Mouse (Mus musculus) embryonic facial prominence, embryonic 13.5 days (tissue): ENCODE results near the gene Ect2. TPM values are rescaled to one million over a fixed set of nuclear protein-coding genes. Genes with fewer than 3 reads are reported as not detected.
A peak's percentile ranks its signal among the peaks of the same experiment; 100 is the strongest.

Experiments
- ATAC-seq: fragments of 200-750 bp; cut with Nextera tagmentation; 2 replicates; pipeline ENCODE4 v1.8.0; 2017; ENCODE audit warnings: low read depth; ENCODE audit not compliant: insufficient number of reproducible peaks, insufficient read depth, low FRiP score, low TSS enrichment
- H3K27ac ChIP-seq: fragments of 300-500 bp; sonication (generic); 2 replicates; pipeline ENCODE4 v1.5.1; 2015; ENCODE audit warnings: moderate library complexity, mild to moderate bottlenecking, inconsistent platforms
- H3K27me3 ChIP-seq: fragments of 300-500 bp; sonication (generic); 2 replicates; pipeline ENCODE4 v1.6.1; 2015; ENCODE audit warnings: mild to moderate bottlenecking, inconsistent platforms
- H3K36me3 ChIP-seq: fragments of 300-500 bp; sonication (generic); 2 replicates; pipeline ENCODE4 v1.6.1; 2015; ENCODE audit warnings: mild to moderate bottlenecking, inconsistent platforms
- H3K4me1 ChIP-seq: fragments of 300-500 bp; sonication (generic); 2 replicates; pipeline ENCODE4 v1.6.1; 2015; ENCODE audit warnings: inconsistent platforms
- H3K4me2 ChIP-seq: fragments of 300-500 bp; sonication (generic); 2 replicates; pipeline ENCODE4 v1.6.1; 2015; ENCODE audit warnings: moderate library complexity, mild to moderate bottlenecking, inconsistent platforms
- H3K4me3 ChIP-seq: fragments of 300-500 bp; sonication (generic); 2 replicates; pipeline ENCODE4 v1.5.1; 2015; ENCODE audit warnings: mild to moderate bottlenecking, inconsistent platforms
- H3K9ac ChIP-seq: fragments of 300-500 bp; sonication (generic); 2 replicates; pipeline ENCODE4 v1.6.1; 2015; ENCODE audit warnings: mild to moderate bottlenecking, inconsistent platforms
- H3K9me3 ChIP-seq: fragments of 300-500 bp; sonication (generic); 2 replicates; pipeline ENCODE4 v1.6.1; 2016; ENCODE audit warnings: inconsistent platforms
- WGBS: fragments of 180-500 bp; shearing (Covaris S2); methylation state at CpG from one replicate; pipeline ENCODE4 v1.1.7; 2015; ENCODE audit warnings: mixed read lengths; 5-methylcytosine and 5-hydroxymethylcytosine counted together
- polyA plus RNA-seq: library from polyadenylated mRNA; unstranded; fragments of >200 nt; fragmentation: Nextera tagmentation; extraction: Ambion mirVana; gene quantifications from 2 replicates; pipeline ENCODE4 v1.2.1, GENCODE M21; 2015

The Ect2 gene
- polyA plus RNA-seq, 1 experiment from 2014 or later = 47.5 TPM

- Histone ChIP-seq H3K4me1 (peaks cover 32% of the 10 kb centered on the region), H3K4me2 (peak overlapping the region; percentile 20), H3K27ac (peak overlapping the region; percentile 72), H3K9me3 (no peaks in the 10 kb centered on the region), H3K36me3 (no peaks in the 10 kb centered on the region), H3K4me3 (no peak overlapping the region), H3K9ac (peak overlapping the region; percentile 58; the same call in 1 of the 2 replicates), H3K27me3 (no peaks in the 10 kb centered on the region)
- 13% methylated on average over 6 of the region's 6 CpGs for WGBS
- no peak for ATAC-seq
These were observed 1.6 kb upstream of the Ect2 start for GRCm38 (mm10) chr3:27155051-27155855.

- Histone ChIP-seq H3K4me3 (peak overlapping the region; percentile 86), H3K27ac (peak overlapping the region; percentile 72), H3K4me2 (peak overlapping the region; percentile 69), H3K9me3 (no peaks in the 10 kb centered on the region), H3K27me3 (no peaks in the 10 kb centered on the region), H3K9ac (peak overlapping the region; percentile 57), H3K36me3 (peaks cover 7% of the 10 kb centered on the region; the same call in 1 of the 2 replicates), H3K4me1 (peaks cover 32% of the 10 kb centered on the region)
- no peak for ATAC-seq
- WGBS = 54% methylated on average over 2 of the region's 2 CpGs
These were observed 602 bp upstream of the Ect2 start for GRCm38 (mm10) chr3:27154280-27154679.

DNA sequence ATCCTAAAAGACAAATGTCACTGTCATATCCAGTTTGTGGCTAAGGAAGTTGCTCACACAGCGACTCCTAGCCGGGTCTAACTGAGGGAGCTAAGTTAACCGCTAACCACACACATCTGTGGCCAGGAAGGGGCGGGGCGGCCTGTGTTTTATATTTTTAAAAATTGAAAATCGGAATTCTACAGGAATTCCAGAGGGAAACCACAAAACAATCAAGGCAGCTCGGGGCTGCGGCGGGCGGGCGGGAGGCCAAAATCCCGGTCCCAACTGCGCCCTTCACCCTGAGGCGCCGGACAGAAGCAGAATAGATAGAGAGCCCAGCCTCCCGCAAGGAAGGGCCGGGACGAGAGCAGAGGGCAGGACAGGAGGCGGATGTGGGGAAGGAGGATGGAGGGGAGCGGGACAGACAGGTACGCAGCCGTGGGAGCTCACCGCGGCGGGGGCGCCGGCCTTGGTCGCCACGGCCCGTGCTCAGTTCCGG, 447 bp downstream of the Ect2 start:
- WGBS = under 1% methylated on average over 29 of the region's 31 CpGs
- peak overlapping the region; percentile 86 for H3K4me3 ChIP-seq
- ATAC-seq = peak; percentile 58
- peaks cover 12% of the 10 kb centered on the region for H3K36me3 ChIP-seq
- peaks cover 28% of the 10 kb centered on the region for H3K4me1 ChIP-seq
- H3K27ac ChIP-seq = peak overlapping the region; percentile 91
- H3K9ac ChIP-seq = peak overlapping the region; percentile 83
- no peaks in the 10 kb centered on the region for H3K9me3 ChIP-seq
- peak overlapping the region; percentile 69 for H3K4me2 ChIP-seq
- H3K27me3 ChIP-seq = no peaks in the 10 kb centered on the region

- H3K4me3 ChIP-seq = no peak overlapping the region
- H3K36me3 ChIP-seq = peaks cover 47% of the 10 kb centered on the region
- H3K9me3 ChIP-seq = no peaks in the 10 kb centered on the region
- no peak overlapping the region for H3K4me2 ChIP-seq
- 92% methylated on average over 7 of the region's 7 CpGs for WGBS
- H3K27me3 ChIP-seq = no peaks in the 10 kb centered on the region
- no peak for ATAC-seq
- H3K9ac ChIP-seq = no peak overlapping the region
- H3K27ac ChIP-seq = no peak overlapping the region
- no peaks in the 10 kb centered on the region for H3K4me1 ChIP-seq
These were observed 7.9 kb downstream of the Ect2 start for GRCm38 (mm10) chr3:27145733-27146132.

DNA sequence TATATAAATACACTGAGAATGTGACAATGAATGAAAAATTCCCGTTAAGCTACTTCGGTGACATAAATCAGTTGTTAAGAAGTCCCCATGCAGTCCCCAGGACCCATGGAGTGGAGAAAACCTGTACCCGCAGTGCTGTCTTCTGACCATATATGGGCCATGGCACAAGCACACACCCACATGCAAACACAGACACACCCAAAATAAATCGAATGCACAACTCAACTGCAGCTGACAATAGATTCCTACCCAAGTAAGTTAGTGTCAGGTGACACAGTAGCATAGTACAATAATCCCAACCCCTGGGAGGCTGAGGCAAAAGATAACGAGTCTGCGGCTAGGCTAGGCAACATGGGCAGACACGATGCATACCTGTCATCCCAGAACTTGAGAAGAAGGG, 10.1 kb downstream of the Ect2 start:
- Histone ChIP-seq H3K4me1 (no peaks in the 10 kb centered on the region), H3K9ac (no peak overlapping the region), H3K9me3 (no peaks in the 10 kb centered on the region), H3K4me2 (no peak overlapping the region), H3K4me3 (no peak overlapping the region), H3K36me3 (peaks cover 52% of the 10 kb centered on the region), H3K27me3 (no peaks in the 10 kb centered on the region), H3K27ac (no peak overlapping the region)
- no peak for ATAC-seq
- 93% methylated on average over 7 of the region's 7 CpGs for WGBS

DNA sequence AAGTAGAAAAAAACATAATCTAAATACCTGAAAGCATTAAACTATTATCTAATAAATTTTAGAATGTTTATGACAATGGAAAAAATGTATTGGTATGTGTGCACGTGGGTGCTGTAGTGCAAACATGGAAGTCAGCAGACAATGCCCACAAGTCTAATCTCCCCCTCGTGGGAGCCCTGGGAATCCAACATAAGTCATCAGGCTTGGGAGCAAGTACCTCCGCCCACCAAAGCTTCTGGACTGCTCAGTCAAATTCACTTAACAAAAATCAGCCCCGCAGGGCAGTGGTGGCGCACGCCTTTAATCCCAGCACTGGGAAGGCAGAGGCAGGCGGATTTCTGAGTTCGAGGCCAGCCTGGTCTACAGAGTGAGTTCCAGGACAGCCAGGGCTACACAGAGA, 13.6 kb downstream of the Ect2 start:
- ATAC-seq = no peak
- Histone ChIP-seq H3K4me3 (no peak overlapping the region), H3K9me3 (no peaks in the 10 kb centered on the region), H3K4me1 (no peaks in the 10 kb centered on the region), H3K27ac (no peak overlapping the region), H3K9ac (no peak overlapping the region), H3K36me3 (peaks cover 70% of the 10 kb centered on the region), H3K27me3 (no peaks in the 10 kb centered on the region), H3K4me2 (no peak overlapping the region)
- WGBS = 89% methylated on average over 8 of the region's 8 CpGs

DNA sequence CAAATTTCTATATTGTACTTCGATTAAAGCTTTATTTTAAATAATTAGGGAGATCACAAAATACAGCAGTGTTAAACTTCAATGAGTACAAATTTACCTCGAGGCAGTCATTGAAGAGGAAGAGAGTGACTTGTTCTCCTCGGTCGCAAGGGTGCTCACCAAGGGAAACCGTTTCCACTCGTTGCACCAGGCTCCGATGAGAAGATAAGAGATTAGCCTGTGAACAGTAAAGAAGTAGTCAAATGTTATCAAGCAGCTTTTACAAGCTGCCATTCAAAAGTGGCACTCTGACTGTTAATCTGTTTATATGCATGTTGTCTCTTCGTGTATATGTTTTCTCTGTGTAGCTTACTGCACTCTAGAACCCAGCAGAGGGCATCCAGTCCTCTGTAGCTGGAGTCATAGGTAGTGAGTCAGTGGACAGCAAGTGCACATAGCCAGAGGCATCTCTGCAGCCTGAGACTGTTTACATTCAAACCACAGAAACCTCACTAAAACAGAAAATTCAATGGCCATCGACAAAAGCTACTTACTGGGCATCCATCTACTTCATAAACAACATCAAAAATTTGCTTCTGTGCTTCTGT, 31.7 kb downstream of the Ect2 start:
- no peaks in the 10 kb centered on the region for H3K27me3 ChIP-seq
- peaks cover 61% of the 10 kb centered on the region for H3K36me3 ChIP-seq
- no peak overlapping the region for H3K4me2 ChIP-seq
- no peak overlapping the region for H3K4me3 ChIP-seq
- no peak for ATAC-seq
- no peak overlapping the region for H3K9ac ChIP-seq
- no peaks in the 10 kb centered on the region for H3K4me1 ChIP-seq
- H3K27ac ChIP-seq = no peak overlapping the region
- H3K9me3 ChIP-seq = no peaks in the 10 kb centered on the region
- WGBS = 88% methylated on average over 9 of the region's 9 CpGs

- 84% methylated on average over 6 of the region's 6 CpGs for WGBS
- H3K4me1 ChIP-seq = no peaks in the 10 kb centered on the region
- H3K4me3 ChIP-seq = no peak overlapping the region
- no peak overlapping the region for H3K27ac ChIP-seq
- no peak overlapping the region for H3K9ac ChIP-seq
- ATAC-seq = no peak
- H3K27me3 ChIP-seq = no peaks in the 10 kb centered on the region
- H3K4me2 ChIP-seq = no peak overlapping the region
- H3K9me3 ChIP-seq = no peaks in the 10 kb centered on the region
- H3K36me3 ChIP-seq = peaks cover 65% of the 10 kb centered on the region
These were observed 32.7 kb downstream of the Ect2 start for GRCm38 (mm10) chr3:27120932-27121331.

DNA sequence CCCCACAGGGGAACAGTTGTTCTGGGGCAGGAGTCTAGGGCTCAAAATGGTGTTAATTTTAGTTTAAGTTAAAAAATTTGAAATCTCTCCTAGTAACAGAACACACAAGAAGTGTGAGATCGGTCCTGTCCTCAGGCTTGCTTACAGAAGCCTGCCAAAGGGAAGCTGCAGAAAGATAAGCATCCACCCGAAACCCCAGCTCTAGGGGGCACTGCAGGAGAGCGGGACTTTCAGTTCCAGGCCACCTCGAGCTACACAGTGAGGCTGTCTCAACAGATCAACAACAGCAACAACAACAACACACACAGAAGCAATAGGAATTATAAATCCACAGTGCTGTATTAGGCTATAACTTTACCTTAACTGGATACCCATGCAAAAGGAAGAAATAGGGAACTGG, 35.5 kb downstream of the Ect2 start:
- 79% methylated on average over 4 of the region's 4 CpGs for WGBS

GRCm38 (mm10) chr3:27110860-27111259, 42.8 kb downstream of the Ect2 start:
- Histone ChIP-seq H3K27ac (no peak overlapping the region), H3K4me2 (no peak overlapping the region), H3K27me3 (no peaks in the 10 kb centered on the region), H3K4me3 (no peak overlapping the region), H3K4me1 (no peaks in the 10 kb centered on the region), H3K9ac (no peak overlapping the region), H3K9me3 (no peaks in the 10 kb centered on the region), H3K36me3 (peaks cover 42% of the 10 kb centered on the region)
- ATAC-seq = no peak

More for the DNA sequence above, 35.5 kb downstream of the Ect2 start:
- no peak overlapping the region for H3K9ac ChIP-seq
- no peaks in the 10 kb centered on the region for H3K4me1 ChIP-seq
- no peak for ATAC-seq
- H3K4me3 ChIP-seq = no peak overlapping the region
- no peaks in the 10 kb centered on the region for H3K27me3 ChIP-seq
- no peak overlapping the region for H3K4me2 ChIP-seq
- H3K9me3 ChIP-seq = no peaks in the 10 kb centered on the region
- H3K36me3 ChIP-seq = peaks cover 66% of the 10 kb centered on the region
- H3K27ac ChIP-seq = no peak overlapping the region

DNA sequence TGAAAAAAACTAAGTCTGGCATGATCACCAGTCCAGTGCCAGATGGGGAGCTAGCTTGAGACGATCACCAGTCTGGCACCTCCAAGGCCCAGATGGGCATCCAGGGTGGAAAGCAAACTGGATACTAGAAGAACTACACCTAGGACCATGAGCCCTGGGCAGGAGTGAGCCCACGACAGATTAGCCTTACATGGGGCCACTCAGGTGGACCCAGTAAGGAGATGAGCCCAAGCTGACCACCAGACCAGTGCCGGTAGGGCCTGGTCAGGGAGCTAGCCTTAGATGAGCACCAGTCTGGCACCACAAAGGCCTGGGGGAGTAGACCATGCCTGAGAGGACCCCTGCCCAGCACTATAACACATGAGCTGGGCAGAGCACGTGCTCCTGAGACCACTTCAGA, 44.6 kb downstream of the Ect2 start:
- WGBS = 94% methylated on average over 4 of the region's 4 CpGs
- H3K4me3 ChIP-seq = no peak overlapping the region
- no peak overlapping the region for H3K9ac ChIP-seq
- H3K9me3 ChIP-seq = no peaks in the 10 kb centered on the region
- no peak overlapping the region for H3K27ac ChIP-seq
- no peaks in the 10 kb centered on the region for H3K27me3 ChIP-seq
- ATAC-seq = no peak
- H3K4me1 ChIP-seq = no peaks in the 10 kb centered on the region
- peaks cover 36% of the 10 kb centered on the region for H3K36me3 ChIP-seq
- no peak overlapping the region for H3K4me2 ChIP-seq

- Histone ChIP-seq H3K27ac (no peak overlapping the region), H3K4me1 (no peaks in the 10 kb centered on the region), H3K27me3 (no peaks in the 10 kb centered on the region), H3K36me3 (peaks cover 34% of the 10 kb centered on the region), H3K4me3 (no peak overlapping the region), H3K9me3 (no peaks in the 10 kb centered on the region), H3K4me2 (no peak overlapping the region), H3K9ac (no peak overlapping the region)
- ATAC-seq = no peak
- WGBS = 71% methylated on average over 6 of the region's 6 CpGs
These were observed 46.5 kb downstream of the Ect2 start for GRCm38 (mm10) chr3:27107142-27107541.
